Mouse (Mus musculus) limb, embryonic 11.5 days (tissue): ENCODE measurements at regions not wholly inside any gene's neighbourhood (a gene's known extent, or its start where the extent isn't known, plus 50 kb on each side); places are given as distances from the start of the nearest gene placed in this dataset.

Experiments used
- ATAC-seq: fragments of 200-750 bp; cut with Nextera tagmentation; 2 replicates; pipeline ENCODE4 v1.8.0; 2017; ENCODE audit warnings: low read depth; ENCODE audit not compliant: insufficient number of reproducible peaks, low FRiP score, low TSS enrichment
- DNase-seq: peaks from one replicate; pipeline ENCODE4 v3.0.0-alpha.2; 2015; ENCODE audit warnings: low spot score
- H3K27ac ChIP-seq: fragments of 300-500 bp; sonication (generic); replicated peaks from 2 replicates; pipeline ENCODE4 v1.5.1; 2014; ENCODE audit warnings: low read depth, mild to moderate bottlenecking, low read length
- H3K27me3 ChIP-seq: fragments of 300-500 bp; sonication (generic); 2 replicates; pipeline ENCODE4 v1.6.1; 2014; ENCODE audit warnings: mild to moderate bottlenecking, low read length, mixed read lengths; ENCODE audit not compliant: control insufficient read depth, insufficient read depth
- H3K36me3 ChIP-seq: fragments of 300-500 bp; sonication (generic); 2 replicates; pipeline ENCODE4 v1.6.1; 2014; ENCODE audit warnings: mild to moderate bottlenecking, low read length, moderate library complexity, mixed read lengths; ENCODE audit not compliant: control insufficient read depth, insufficient read depth
- H3K4me1 ChIP-seq: fragments of 300-500 bp; sonication (generic); 2 replicates; pipeline ENCODE4 v1.6.1; 2014; ENCODE audit warnings: low read length, mixed read lengths; ENCODE audit not compliant: control insufficient read depth, insufficient read depth
- H3K4me2 ChIP-seq: fragments of 300-500 bp; sonication (generic); 2 replicates; pipeline ENCODE4 v1.6.1; 2014; ENCODE audit warnings: low read depth, mild to moderate bottlenecking, moderate library complexity; ENCODE audit not compliant: severe bottlenecking
- H3K4me3 ChIP-seq: fragments of 300-500 bp; sonication (generic); 2 replicates; pipeline ENCODE4 v1.5.1; 2014; ENCODE audit warnings: low read depth, low read length
- H3K9ac ChIP-seq: fragments of 300-500 bp; sonication (generic); 2 replicates; pipeline ENCODE4 v1.6.1; 2014; ENCODE audit warnings: mild to moderate bottlenecking, low read length
- H3K9me3 ChIP-seq: fragments of 300-500 bp; sonication (generic); 2 replicates; pipeline ENCODE4 v1.6.1; 2016; ENCODE audit warnings: low read length; ENCODE audit not compliant: control insufficient read depth
- WGBS: fragments of 180-500 bp; shearing (Covaris S2); extraction: QIAGEN DNeasy Blood & Tissue Kit; methylation state at CpG from one replicate; pipeline ENCODE4 v1.1.7; 2014; 5-methylcytosine and 5-hydroxymethylcytosine counted together

GRCm38 (mm10) chr16:3231566-3231965 lies 359.3 kb upstream of the Olfr161 start:
- ATAC-seq = peak; percentile 64; the same call in 1 of the 2 replicates
- 73% methylated on average over 3 of the region's 3 CpGs for WGBS

GRCm38 (mm10) chr16:3232610-3233009 lies 358.2 kb upstream of the Olfr161 start:
- H3K9ac ChIP-seq = no peak overlapping the region
- 62% methylated on average over 2 of the region's 2 CpGs for WGBS
- H3K9me3 ChIP-seq = peaks cover 58% of the 10 kb centered on the region

More at GRCm38 (mm10) chr16:3231566-3231965, 359.3 kb upstream of the Olfr161 start:
- Histone ChIP-seq H3K4me1 (no peaks in the 10 kb centered on the region), H3K4me2 (no peak overlapping the region), H3K27me3 (no peaks in the 10 kb centered on the region), H3K9ac (no peak overlapping the region), H3K9me3 (peaks cover 53% of the 10 kb centered on the region), H3K27ac (no peak overlapping the region), H3K36me3 (0 out of 2 replicates have a peak, but pooled peaks cover 2% of the 10 kb centered on the region), H3K4me3 (no peak overlapping the region)
- no peak for DNase-seq

GRCm38 (mm10) chr16:3234063-3234462 lies 356.8 kb upstream of the Olfr161 start:
- peaks cover 68% of the 10 kb centered on the region for H3K9me3 ChIP-seq
- no peak overlapping the region for H3K9ac ChIP-seq
- no peaks in the 10 kb centered on the region for H3K4me1 ChIP-seq
- H3K27me3 ChIP-seq = no peaks in the 10 kb centered on the region
- H3K4me3 ChIP-seq = no peak overlapping the region
- no peak overlapping the region for H3K4me2 ChIP-seq
- ATAC-seq (peak; percentile 51), DNase-seq (no peak)
- WGBS = 49% methylated on average over 2 of the region's 2 CpGs
- no peak overlapping the region for H3K27ac ChIP-seq
- H3K36me3 ChIP-seq = 0 out of 2 replicates have a peak, but pooled peaks cover 4% of the 10 kb centered on the region

More at GRCm38 (mm10) chr16:3232610-3233009, 358.2 kb upstream of the Olfr161 start:
- ATAC-seq (no peak), DNase-seq (no peak)
- Histone ChIP-seq H3K4me1 (no peaks in the 10 kb centered on the region), H3K4me2 (no peak overlapping the region), H3K27me3 (no peaks in the 10 kb centered on the region), H3K27ac (no peak overlapping the region), H3K36me3 (0 out of 2 replicates have a peak, but pooled peaks cover 2% of the 10 kb centered on the region), H3K4me3 (no peak overlapping the region)

- WGBS = 70% methylated on average over 5 of the region's 5 CpGs
- no peak overlapping the region for H3K4me3 ChIP-seq
- H3K27me3 ChIP-seq = no peaks in the 10 kb centered on the region
- no peak overlapping the region for H3K4me2 ChIP-seq
- no peak overlapping the region for H3K27ac ChIP-seq
- peaks cover 49% of the 10 kb centered on the region for H3K9me3 ChIP-seq
- 0 out of 2 replicates have a peak, but pooled peaks cover 2% of the 10 kb centered on the region for H3K36me3 ChIP-seq
- H3K4me1 ChIP-seq = no peaks in the 10 kb centered on the region
- no peak overlapping the region for H3K9ac ChIP-seq
- ATAC-seq (0 out of 2 replicates have a peak, but pooled peaks have one; percentile 11), DNase-seq (no peak)
These were observed 349.7 kb upstream of the Olfr161 start for GRCm38 (mm10) chr16:3240982-3241719.

- 67% methylated on average over 1 of the region's 1 CpGs for WGBS
- H3K9me3 ChIP-seq = peaks cover 44% of the 10 kb centered on the region
- DNase-seq = no peak
These were observed 348.9 kb upstream of the Olfr161 start for GRCm38 (mm10) chr16:3241939-3242338.

GRCm38 (mm10) chr16:3246422-3246821 lies 344.4 kb upstream of the Olfr161 start:
- H3K9me3 ChIP-seq = peaks cover 9% of the 10 kb centered on the region
- ATAC-seq = no peak
- no peak overlapping the region for H3K4me2 ChIP-seq
- H3K9ac ChIP-seq = no peak overlapping the region
- H3K27ac ChIP-seq = no peak overlapping the region
- no peaks in the 10 kb centered on the region for H3K4me1 ChIP-seq
- H3K4me3 ChIP-seq = no peak overlapping the region
- H3K27me3 ChIP-seq = no peaks in the 10 kb centered on the region
- H3K36me3 ChIP-seq = no peaks in the 10 kb centered on the region
- no peak for DNase-seq

More at GRCm38 (mm10) chr16:3241939-3242338, 348.9 kb upstream of the Olfr161 start:
- no peak overlapping the region for H3K9ac ChIP-seq
- H3K27me3 ChIP-seq = no peaks in the 10 kb centered on the region
- no peak overlapping the region for H3K4me2 ChIP-seq
- H3K27ac ChIP-seq = no peak overlapping the region
- ATAC-seq = no peak
- H3K4me3 ChIP-seq = no peak overlapping the region
- H3K36me3 ChIP-seq = 0 out of 2 replicates have a peak, but pooled peaks cover 2% of the 10 kb centered on the region
- no peaks in the 10 kb centered on the region for H3K4me1 ChIP-seq

- no peak overlapping the region for H3K4me3 ChIP-seq
- H3K9me3 ChIP-seq = peaks cover 7% of the 10 kb centered on the region
- 49% methylated on average over 2 of the region's 2 CpGs for WGBS
- H3K36me3 ChIP-seq = no peaks in the 10 kb centered on the region
- ATAC-seq = no peak
- H3K9ac ChIP-seq = no peak overlapping the region
- H3K27ac ChIP-seq = no peak overlapping the region
- no peaks in the 10 kb centered on the region for H3K4me1 ChIP-seq
- DNase-seq = no peak
- H3K27me3 ChIP-seq = no peaks in the 10 kb centered on the region
- no peak overlapping the region for H3K4me2 ChIP-seq
These were observed 343.7 kb upstream of the Olfr161 start for GRCm38 (mm10) chr16:3247006-3247754.

- H3K36me3 ChIP-seq = no peaks in the 10 kb centered on the region
- H3K27ac ChIP-seq = no peak overlapping the region
- H3K9ac ChIP-seq = no peak overlapping the region
- no peaks in the 10 kb centered on the region for H3K4me1 ChIP-seq
- 55% methylated on average over 2 of the region's 2 CpGs for WGBS
- H3K9me3 ChIP-seq = peaks cover 7% of the 10 kb centered on the region
- ATAC-seq (no peak), DNase-seq (no peak)
- no peak overlapping the region for H3K4me3 ChIP-seq
- no peak overlapping the region for H3K4me2 ChIP-seq
- H3K27me3 ChIP-seq = no peaks in the 10 kb centered on the region
These were observed 343.1 kb upstream of the Olfr161 start for GRCm38 (mm10) chr16:3247755-3248110.
